Mouse (Mus musculus): ENCODE data around the gene Smu1. TPM values are rescaled to one million over a fixed set of nuclear protein-coding genes. Genes with fewer than 3 reads are reported as not detected.

The Smu1 gene
- polyA plus RNA-seq, 1 experiment from 2014 or later: 176 TPM

GRCm38 (mm10) chr4:40722011-40722666 is 35.6 kb downstream of the Smu1 start, which contains the start of gene Dnaja1:
Gene Dnaja1, plus strand, starts transcription at chr4:40722150.
- Histone ChIP-seq H3K4me3 (ENCODE audit: low read length) (peak within 1 kb of the TSS; percentile 83), H3K27me3 (ENCODE audit: insufficient read depth, low read length) (no peaks in the 10 kb centered on the region), H3K4me2 (replicated peaks; ENCODE audit: low read depth, low read length) (peak within 1 kb of the TSS; percentile 79), H3K9me3 (ENCODE audit: low read length) (no peaks in the 10 kb centered on the region), H3K36me3 (ENCODE audit: insufficient read depth, low read length) (peaks cover 14% of the 10 kb centered on the region), H3K4me1 (ENCODE audit: insufficient read depth, low read length) (peaks cover 29% of the 10 kb centered on the region), H3K27ac (ENCODE audit: low read length) (peak within 1 kb of the TSS; percentile 99), H3K9ac (replicated peaks; ENCODE audit: low read length) (peak within 1 kb of the TSS; percentile 92)
- peak; percentile 95 for ATAC-seq (ENCODE audit: low FRiP score, low TSS enrichment)
- 0% methylated on average over 47 of the region's 54 CpGs for WGBS

GRCm38 (mm10) chr4:40720910-40721309 is 36.8 kb downstream of the Smu1 start:
- no peak for ATAC-seq (ENCODE audit: low FRiP score, low TSS enrichment)
- WGBS: 87% methylated on average over 8 of the region's 8 CpGs
- no peak overlapping the region for H3K4me3 ChIP-seq (ENCODE audit: low read length)
- H3K9ac ChIP-seq (replicated peaks; ENCODE audit: low read length): peak overlapping the region; percentile 45; the same call in 1 of the 2 replicates
- no peaks in the 10 kb centered on the region for H3K27me3 ChIP-seq (ENCODE audit: insufficient read depth, low read length)
- H3K4me1 ChIP-seq (ENCODE audit: insufficient read depth, low read length): peaks cover 29% of the 10 kb centered on the region
- H3K36me3 ChIP-seq (ENCODE audit: insufficient read depth, low read length): peaks cover 4% of the 10 kb centered on the region
- H3K27ac ChIP-seq (ENCODE audit: low read length): peak overlapping the region; percentile 99
- H3K4me2 ChIP-seq (replicated peaks; ENCODE audit: low read depth, low read length): no peak overlapping the region
- H3K9me3 ChIP-seq (ENCODE audit: low read length): no peaks in the 10 kb centered on the region

- H3K9me3 ChIP-seq (ENCODE audit: low read length): no peaks in the 10 kb centered on the region
- H3K27me3 ChIP-seq (ENCODE audit: insufficient read depth, low read length): no peaks in the 10 kb centered on the region
- no peak overlapping the region for H3K9ac ChIP-seq (replicated peaks; ENCODE audit: low read length)
- peaks cover 8% of the 10 kb centered on the region for H3K4me1 ChIP-seq (ENCODE audit: insufficient read depth, low read length)
- no peak overlapping the region for H3K4me3 ChIP-seq (ENCODE audit: low read length)
- ATAC-seq (ENCODE audit: low FRiP score, low TSS enrichment): no peak
- WGBS: 95% methylated on average over 3 of the region's 3 CpGs
- H3K27ac ChIP-seq (ENCODE audit: low read length): no peak overlapping the region
- H3K4me2 ChIP-seq (replicated peaks; ENCODE audit: low read depth, low read length): no peak overlapping the region
- H3K36me3 ChIP-seq (ENCODE audit: insufficient read depth, low read length): no peaks in the 10 kb centered on the region
Observed at GRCm38 (mm10) chr4:40717141-40717540, 40.6 kb downstream of the Smu1 start.

GRCm38 (mm10) chr4:40703710-40704275 is 53.9 kb downstream of the Smu1 start:
- H3K4me1 ChIP-seq (ENCODE audit: insufficient read depth, low read length): peaks cover 18% of the 10 kb centered on the region
- no peaks in the 10 kb centered on the region for H3K36me3 ChIP-seq (ENCODE audit: insufficient read depth, low read length)
- H3K27me3 ChIP-seq (ENCODE audit: insufficient read depth, low read length): no peaks in the 10 kb centered on the region
- peak overlapping the region; percentile 66 for H3K4me3 ChIP-seq (ENCODE audit: low read length)
- peak overlapping the region; percentile 76 for H3K4me2 ChIP-seq (replicated peaks; ENCODE audit: low read depth, low read length)
- no peak for ATAC-seq (ENCODE audit: low FRiP score, low TSS enrichment)
- H3K9me3 ChIP-seq (ENCODE audit: low read length): no peaks in the 10 kb centered on the region
- H3K27ac ChIP-seq (ENCODE audit: low read length): peak overlapping the region; percentile 98
- WGBS: 9% methylated on average over 9 of the region's 9 CpGs
- H3K9ac ChIP-seq (replicated peaks; ENCODE audit: low read length): peak overlapping the region; percentile 82

- H3K4me1 ChIP-seq (ENCODE audit: insufficient read depth, low read length): peaks cover 18% of the 10 kb centered on the region
- peak; percentile 92 for ATAC-seq (ENCODE audit: low FRiP score, low TSS enrichment)
- H3K36me3 ChIP-seq (ENCODE audit: insufficient read depth, low read length): no peaks in the 10 kb centered on the region
- H3K27me3 ChIP-seq (ENCODE audit: insufficient read depth, low read length): no peaks in the 10 kb centered on the region
- H3K9ac ChIP-seq (replicated peaks; ENCODE audit: low read length): peak within 1 kb of the TSS; percentile 82
- H3K27ac ChIP-seq (ENCODE audit: low read length): peak within 1 kb of the TSS; percentile 98
- H3K9me3 ChIP-seq (ENCODE audit: low read length): no peaks in the 10 kb centered on the region
- H3K4me3 ChIP-seq (ENCODE audit: low read length): peak within 1 kb of the TSS; percentile 66
- H3K4me2 ChIP-seq (replicated peaks; ENCODE audit: low read depth, low read length): peak within 1 kb of the TSS; percentile 76
- WGBS: under 1% methylated on average over 42 of the region's 42 CpGs
Observed at GRCm38 (mm10) chr4:40702797-40703709, 54.7 kb downstream of the Smu1 start, which contains the start of gene Aptx. Gene Aptx, minus strand, starts transcription at chr4:40703194.

GRCm38 (mm10) chr4:40701796-40702195 is 55.9 kb downstream of the Smu1 start:
- Histone ChIP-seq H3K36me3 (ENCODE audit: insufficient read depth, low read length) (no peaks in the 10 kb centered on the region), H3K9ac (replicated peaks; ENCODE audit: low read length) (no peak overlapping the region), H3K27ac (ENCODE audit: low read length) (peak overlapping the region; percentile 98; the same call in 1 of the 2 replicates), H3K4me2 (replicated peaks; ENCODE audit: low read depth, low read length) (peak overlapping the region; percentile 76), H3K4me1 (ENCODE audit: insufficient read depth, low read length) (peaks cover 18% of the 10 kb centered on the region), H3K9me3 (ENCODE audit: low read length) (no peaks in the 10 kb centered on the region), H3K27me3 (ENCODE audit: insufficient read depth, low read length) (no peaks in the 10 kb centered on the region), H3K4me3 (ENCODE audit: low read length) (peak overlapping the region; percentile 66)
- ATAC-seq (ENCODE audit: low FRiP score, low TSS enrichment): no peak
- WGBS: 79% methylated on average over 3 of the region's 3 CpGs

DNA sequence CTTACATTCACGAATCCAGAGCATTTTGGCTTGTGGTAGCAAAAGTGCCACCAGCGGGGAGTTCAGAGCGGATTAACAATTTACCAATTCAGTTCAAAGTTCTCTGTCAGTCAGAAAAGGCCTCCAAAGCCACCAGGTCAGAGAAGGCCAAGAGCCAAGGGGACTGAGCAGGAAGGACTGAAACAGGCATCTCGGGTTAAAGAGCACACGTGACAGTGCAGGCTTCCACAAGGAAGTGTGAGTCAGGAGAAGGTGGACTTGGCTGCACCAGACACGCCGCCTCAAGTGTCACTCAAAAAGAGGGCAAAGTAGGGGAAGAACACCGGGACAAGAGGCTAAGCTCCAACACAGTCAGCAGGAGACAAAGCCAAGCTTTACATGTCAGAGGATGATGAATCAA is 57.5 kb downstream of the Smu1 start:
- Histone ChIP-seq H3K4me3 (ENCODE audit: low read length) (no peak overlapping the region), H3K27me3 (ENCODE audit: insufficient read depth, low read length) (no peaks in the 10 kb centered on the region), H3K27ac (ENCODE audit: low read length) (peak overlapping the region; percentile 61), H3K4me2 (replicated peaks; ENCODE audit: low read depth, low read length) (no peak overlapping the region), H3K36me3 (ENCODE audit: insufficient read depth, low read length) (peaks cover under 1% of the 10 kb centered on the region; the same call in 1 of the 2 replicates), H3K4me1 (ENCODE audit: insufficient read depth, low read length) (peaks cover 18% of the 10 kb centered on the region), H3K9ac (replicated peaks; ENCODE audit: low read length) (no peak overlapping the region), H3K9me3 (ENCODE audit: low read length) (no peaks in the 10 kb centered on the region)
- 69% methylated on average over 8 of the region's 8 CpGs for whole genome bisulfite sequencing
- ATAC-seq (ENCODE audit: low FRiP score, low TSS enrichment): no peak

- Histone ChIP-seq H3K4me3 (ENCODE audit: low read length) (no peak overlapping the region), H3K9ac (replicated peaks; ENCODE audit: low read length) (no peak overlapping the region), H3K36me3 (ENCODE audit: insufficient read depth, low read length) (peaks cover 27% of the 10 kb centered on the region), H3K4me1 (ENCODE audit: insufficient read depth, low read length) (peaks cover 7% of the 10 kb centered on the region), H3K9me3 (ENCODE audit: low read length) (no peaks in the 10 kb centered on the region), H3K4me2 (replicated peaks; ENCODE audit: low read depth, low read length) (no peak overlapping the region), H3K27me3 (ENCODE audit: insufficient read depth, low read length) (no peaks in the 10 kb centered on the region), H3K27ac (ENCODE audit: low read length) (no peak overlapping the region)
- ATAC-seq (ENCODE audit: low FRiP score, low TSS enrichment): no peak
- WGBS: 80% methylated on average over 7 of the region's 7 CpGs
Observed at GRCm38 (mm10) chr4:40697059-40697458, 60.7 kb downstream of the Smu1 start.

DNA sequence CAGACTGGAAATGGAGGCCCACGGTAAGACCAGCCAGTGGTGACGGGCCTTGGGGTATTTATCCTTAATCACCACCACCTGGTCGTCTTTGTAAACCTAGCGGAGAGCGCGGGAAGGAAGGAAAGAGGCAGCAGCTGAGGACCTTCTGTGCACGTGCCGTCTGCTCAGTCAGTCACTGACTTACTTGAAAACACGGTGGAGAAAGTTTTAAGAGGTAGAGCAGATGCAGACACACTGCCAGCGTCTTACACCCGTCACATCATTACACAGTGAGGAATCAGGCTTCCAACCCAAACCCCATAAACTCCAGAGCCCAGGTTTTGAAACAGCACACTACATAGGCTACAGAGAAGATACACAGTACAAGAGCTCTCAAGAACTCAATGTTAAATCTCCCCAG is 66.6 kb downstream of the Smu1 start:
- Histone ChIP-seq H3K9ac (replicated peaks; ENCODE audit: low read length) (no peak overlapping the region), H3K9me3 (ENCODE audit: low read length) (no peaks in the 10 kb centered on the region), H3K4me2 (replicated peaks; ENCODE audit: low read depth, low read length) (no peak overlapping the region), H3K4me3 (ENCODE audit: low read length) (no peak overlapping the region), H3K27ac (ENCODE audit: low read length) (no peak overlapping the region), H3K36me3 (ENCODE audit: insufficient read depth, low read length) (peaks cover 45% of the 10 kb centered on the region), H3K27me3 (ENCODE audit: insufficient read depth, low read length) (no peaks in the 10 kb centered on the region), H3K4me1 (ENCODE audit: insufficient read depth, low read length) (no peaks in the 10 kb centered on the region)
- ATAC-seq (ENCODE audit: low FRiP score, low TSS enrichment): no peak
- WGBS: 87% methylated on average over 11 of the region's 11 CpGs

Data from kidney, embryonic 16.5 days (tissue).